Mouse (Mus musculus) heart, adult 8-10 months (tissue): ENCODE results near the gene Setd5. TPM values are rescaled to one million over a fixed set of nuclear protein-coding genes. Genes with fewer than 3 reads are reported as not detected.

Experiments used
- DNase-seq: peaks from one replicate; pipeline ENCODE4 v3.0.0; 2022; ENCODE audit warnings: low spot score
- total RNA-seq, 4 experiments: library from RNA; stranded (reverse); gene quantifications; 2 replicates each; pipeline ENCODE4 v1.2.4; 2022

Gene Setd5
- total RNA-seq, 4 experiments from 2014 or later = 31.2 to 34.4 (median 33.0) TPM

DNA sequence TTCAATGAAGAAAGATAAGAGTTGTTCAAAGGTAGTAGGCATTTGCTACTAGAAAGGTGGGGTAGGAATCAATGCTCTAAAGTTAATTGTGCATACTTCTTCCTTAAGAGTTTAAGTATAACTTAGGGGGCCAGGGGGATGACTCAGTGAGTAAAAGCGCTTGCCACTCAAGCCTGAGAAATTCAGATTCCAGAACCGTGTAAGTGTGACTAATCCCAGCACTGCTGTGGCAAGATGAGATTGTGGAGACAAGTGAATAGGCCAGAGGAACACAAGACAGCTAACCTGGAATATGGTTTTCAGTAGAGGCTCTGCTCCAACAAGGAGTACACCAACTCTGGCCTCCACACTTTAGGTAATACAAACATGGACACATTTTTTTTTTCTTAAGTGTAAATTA is 56.2 kb downstream of the Setd5 start:
- DNase-seq = no peak

- no peak for DNase-seq
These were observed 64.4 kb downstream of the Setd5 start for GRCm38 (mm10) chr6:113141389-113142094.

GRCm38 (mm10) chr6:113144764-113145163 is 67.6 kb downstream of the Setd5 start:
- no peak for DNase-seq

GRCm38 (mm10) chr6:113145249-113145648 is 68.1 kb downstream of the Setd5 start:
- no peak for DNase-seq

GRCm38 (mm10) chr6:113154071-113154470 is 76.9 kb downstream of the Setd5 start:
- DNase-seq = no peak

- no peak for DNase-seq
These were observed 77.7 kb downstream of the Setd5 start for GRCm38 (mm10) chr6:113154886-113155285.

DNA sequence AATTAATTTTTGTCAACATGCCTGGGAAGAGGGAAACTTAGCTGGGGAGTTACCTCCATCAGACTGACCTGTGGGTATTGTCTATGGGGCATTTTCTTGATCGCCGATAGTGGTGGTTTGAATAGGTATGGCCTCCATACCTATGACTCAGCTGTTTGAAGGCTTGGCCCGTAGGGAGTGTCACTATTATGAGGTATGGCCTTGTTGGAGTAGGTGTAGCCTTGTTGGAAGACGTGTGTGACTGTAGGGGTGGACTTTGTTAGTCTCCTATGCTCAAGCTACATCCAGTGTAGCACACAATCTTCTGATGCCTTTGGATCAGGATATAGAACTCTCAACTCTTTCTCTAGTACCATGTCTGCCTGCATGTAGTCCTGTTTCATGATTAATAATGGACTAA is 78.9 kb downstream of the Setd5 start:
- no peak for DNase-seq

DNA sequence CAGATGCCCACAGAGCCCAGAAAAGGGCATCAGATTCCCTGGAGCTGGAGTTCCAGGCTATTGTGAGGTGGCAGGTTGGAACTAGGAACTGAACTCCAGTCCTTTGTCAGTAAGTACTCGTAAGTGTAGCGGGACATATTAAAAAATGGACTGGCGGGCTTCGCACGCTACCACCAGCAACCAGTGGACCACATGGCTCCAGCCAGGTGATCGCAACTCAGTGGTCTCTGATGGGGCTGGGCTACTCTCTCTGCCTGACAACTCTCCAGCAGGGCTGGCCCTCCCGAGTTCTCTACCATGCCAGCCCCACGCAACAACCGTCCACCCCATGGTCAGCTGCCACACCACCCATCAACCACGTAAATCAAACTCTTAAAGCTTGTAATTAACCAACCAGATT is 82.9 kb downstream of the Setd5 start:
- no peak for DNase-seq

DNA sequence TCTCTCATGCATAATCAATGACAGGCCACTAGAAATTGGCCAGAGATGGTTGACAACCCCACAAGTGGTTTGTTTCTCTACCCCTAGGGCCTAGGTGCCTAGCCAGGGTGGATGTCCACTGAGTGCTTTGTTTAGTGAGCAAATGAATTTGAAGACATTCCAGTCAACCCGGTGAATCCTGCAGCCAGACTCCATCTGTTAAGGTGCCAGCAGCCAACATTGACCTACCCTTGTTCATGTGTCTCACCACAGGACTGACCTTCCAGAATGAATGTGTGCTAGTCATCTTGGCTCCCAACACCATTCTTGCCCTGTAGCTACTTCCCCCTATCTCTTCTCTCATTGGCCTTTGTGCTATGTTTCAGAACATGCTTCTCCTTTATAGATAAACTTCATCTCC is 84.8 kb downstream of the Setd5 start:
- DNase-seq = no peak

DNA sequence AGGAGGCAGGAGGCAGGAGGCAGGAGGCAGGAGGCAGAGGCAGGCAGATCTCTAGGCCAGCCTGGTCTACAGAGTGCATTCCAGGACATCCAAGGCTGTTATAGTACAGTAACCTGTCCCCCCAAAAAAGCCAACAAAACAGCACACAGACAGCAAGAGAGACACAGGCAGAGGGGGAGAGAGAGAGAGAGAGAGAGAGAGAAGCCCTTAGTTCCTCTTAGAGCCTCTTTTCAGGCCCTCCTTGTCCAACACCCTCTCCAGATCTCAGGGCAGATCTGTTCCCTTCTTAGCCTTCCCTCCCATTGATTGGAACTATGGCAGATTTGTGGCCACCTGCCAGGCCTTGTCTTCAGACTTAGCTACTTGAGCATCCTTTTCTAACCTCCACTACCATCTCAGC is 86.3 kb downstream of the Setd5 start:
- no peak for DNase-seq

DNA sequence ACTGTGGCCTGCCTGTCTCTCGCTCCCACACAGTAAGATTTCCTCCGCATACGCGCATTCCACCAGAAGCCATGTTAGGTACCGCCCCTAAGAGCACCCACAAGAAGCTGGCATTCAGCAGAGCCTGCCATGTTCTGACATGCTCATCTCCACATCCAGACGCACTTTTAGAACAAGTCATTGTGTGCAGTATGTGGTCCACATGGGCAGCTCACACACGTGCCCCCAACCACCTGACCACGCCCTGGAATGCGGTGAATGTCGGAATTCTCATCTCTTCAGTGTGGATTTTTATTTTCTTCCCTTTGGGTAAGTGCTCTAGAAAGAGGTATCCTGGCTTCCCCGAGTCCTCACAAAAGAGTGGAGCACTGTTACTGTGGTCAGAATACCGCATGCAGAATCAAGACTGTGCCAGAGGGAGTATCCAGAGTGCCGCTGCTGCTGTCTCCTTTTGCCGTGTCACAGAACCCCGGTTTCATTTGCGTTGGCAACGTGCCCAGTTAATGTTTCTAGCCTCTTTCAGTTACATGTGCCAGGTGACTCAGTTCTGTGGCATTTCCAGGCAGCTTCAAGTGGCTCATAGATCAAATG is 89.6 kb downstream of the Setd5 start:
- peak; percentile 64 for DNase-seq

- DNase-seq = no peak
These were observed 91.3 kb downstream of the Setd5 start for GRCm38 (mm10) chr6:113168316-113168975.

DNA sequence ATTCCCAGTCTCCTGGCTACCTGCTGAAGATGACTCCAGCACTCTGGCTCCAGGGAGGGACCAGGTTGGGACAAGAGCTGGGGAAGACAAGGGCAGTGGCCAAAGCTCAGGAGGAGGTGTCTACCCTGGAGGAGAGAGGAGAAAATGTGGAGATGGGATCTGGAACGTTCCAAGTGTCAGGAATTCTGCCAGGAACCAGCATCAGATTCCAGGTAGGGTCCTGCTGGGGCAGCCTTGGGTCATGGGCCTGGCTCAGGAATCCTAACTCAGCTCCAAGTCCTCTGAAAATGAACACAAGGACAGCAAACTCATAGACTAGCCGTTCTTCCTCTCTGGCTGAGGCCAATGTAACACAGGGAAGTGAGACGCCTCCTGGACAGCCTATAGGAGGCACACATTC is 92.7 kb downstream of the Setd5 start:
- DNase-seq = no peak

DNA sequence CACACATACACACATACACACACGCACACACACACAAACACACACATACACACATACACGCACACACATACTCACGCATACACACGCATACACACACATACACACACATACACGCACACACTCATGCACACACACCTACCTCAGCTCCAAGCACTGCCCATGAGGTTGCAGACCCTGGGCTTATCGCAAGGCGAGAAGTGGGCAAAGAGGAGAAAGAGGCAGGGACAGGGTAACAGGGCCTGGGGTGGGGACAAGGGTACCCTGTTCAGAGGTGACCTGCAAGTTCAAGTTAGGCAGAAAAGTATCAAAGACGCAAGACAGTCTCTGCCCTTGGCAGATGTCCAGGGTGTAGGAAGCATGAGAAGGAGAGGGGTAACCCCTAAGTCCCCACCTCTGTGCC is 93.5 kb downstream of the Setd5 start:
- DNase-seq = no peak

DNA sequence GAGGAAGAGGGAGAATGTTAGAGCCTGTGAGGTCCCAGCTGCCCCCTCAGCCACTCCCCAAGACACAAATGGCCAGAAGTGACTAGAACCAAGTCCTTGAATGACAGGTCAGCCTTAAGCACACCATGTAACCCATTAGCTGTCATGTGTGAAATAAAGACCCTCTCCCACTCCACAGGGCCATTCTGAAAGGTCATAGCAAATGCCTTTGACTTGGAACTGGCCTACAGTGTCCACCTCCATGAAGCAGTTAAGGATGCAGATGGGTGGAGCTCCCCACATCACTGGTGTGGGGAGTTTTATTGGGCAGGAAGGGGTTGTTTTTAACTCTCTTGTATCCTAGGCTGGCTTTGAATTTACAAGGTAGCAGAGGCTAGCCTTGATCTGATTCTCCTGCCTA is 94.8 kb downstream of the Setd5 start:
- DNase-seq = no peak

GRCm38 (mm10) chr6:113172568-113172967 is 95.4 kb downstream of the Setd5 start:
- DNase-seq = peak; percentile 65

GRCm38 (mm10) chr6:113175469-113175868 is 98.3 kb downstream of the Setd5 start:
- DNase-seq = no peak

GRCm38 (mm10) chr6:113176613-113177012 is 99.4 kb downstream of the Setd5 start:
- DNase-seq = no peak

DNA sequence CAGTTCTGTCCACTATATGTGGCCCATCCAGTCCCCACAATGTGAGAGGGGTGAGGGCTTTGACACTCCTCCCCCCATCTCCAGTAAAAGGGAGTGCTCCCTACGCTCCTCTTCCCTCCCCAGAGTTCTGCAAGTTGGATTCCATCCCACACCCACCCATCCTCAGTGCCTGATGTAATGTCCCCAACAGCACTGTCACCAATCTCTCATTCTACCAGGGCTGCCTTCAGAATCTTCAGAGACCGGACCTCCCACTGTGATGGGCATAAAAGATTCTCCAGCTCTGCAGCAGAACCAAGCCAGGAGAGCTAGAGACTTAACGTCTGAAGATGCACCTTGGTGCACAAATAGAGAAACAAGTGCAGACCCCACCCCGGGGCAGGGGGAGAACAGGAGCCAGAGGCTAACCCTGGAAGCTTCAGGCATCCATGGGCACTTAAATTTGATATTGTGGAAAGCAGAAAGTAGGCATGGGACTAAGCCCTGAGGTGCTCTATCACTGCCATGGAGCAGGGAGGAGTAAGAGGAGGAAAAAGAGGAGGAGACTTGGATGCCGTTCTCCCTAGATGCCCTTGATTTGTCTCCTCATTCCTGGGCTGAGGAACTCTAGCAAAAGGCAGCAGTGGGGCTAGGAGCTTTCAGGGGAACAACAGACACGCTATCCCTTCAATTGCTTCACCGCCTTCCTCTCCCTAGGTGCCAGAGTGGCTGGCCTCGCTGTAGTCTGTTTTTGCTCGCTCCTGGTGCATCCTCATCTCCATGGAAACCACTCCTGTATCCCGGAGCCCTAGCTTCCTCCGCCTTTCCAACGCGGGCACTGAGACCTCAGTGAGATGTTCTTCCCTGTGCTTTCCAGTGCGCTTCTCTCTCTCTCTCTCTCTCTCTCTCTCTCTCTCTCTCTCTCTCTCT is 101.4 kb downstream of the Setd5 start:
- DNase-seq = no peak

GRCm38 (mm10) chr6:113179195-113179733 is 102.1 kb downstream of the Setd5 start:
- DNase-seq = no peak

- DNase-seq = peak; percentile 44
These were observed 107.0 kb downstream of the Setd5 start for GRCm38 (mm10) chr6:113184163-113184562.
